Mouse (Mus musculus) cerebellum, adult (tissue): ENCODE data around the gene Ttll13.

Source experiments
- ATAC-seq: cut with Nextera tagmentation; 2 replicates; pipeline ENCODE4 v1.9.2; 2017; ENCODE audit warnings: mild to moderate bottlenecking, moderate library complexity, mixed read lengths; ENCODE audit not compliant: insufficient number of reproducible peaks, low FRiP score, low TSS enrichment

Ttll13 gene

GRCm38 (mm10) chr7:80299568-80299967 lies 53.4 kb downstream of the Ttll13 start:
- no peak for ATAC-seq

GRCm38 (mm10) chr7:80301522-80301921 lies 55.3 kb downstream of the Ttll13 start:
- ATAC-seq, result no peak

- no peak for ATAC-seq
Observed at GRCm38 (mm10) chr7:80307766-80308165, 61.6 kb downstream of the Ttll13 start.
